Mouse (Mus musculus): ENCODE results near the gene Rab11fip3.
"Not testable (repeated sequence)": the region's sequence is repeated elsewhere in the genome, so short reads cannot be mapped to it uniquely, and the experiment has no call there.

Gene Rab11fip3

DNA sequence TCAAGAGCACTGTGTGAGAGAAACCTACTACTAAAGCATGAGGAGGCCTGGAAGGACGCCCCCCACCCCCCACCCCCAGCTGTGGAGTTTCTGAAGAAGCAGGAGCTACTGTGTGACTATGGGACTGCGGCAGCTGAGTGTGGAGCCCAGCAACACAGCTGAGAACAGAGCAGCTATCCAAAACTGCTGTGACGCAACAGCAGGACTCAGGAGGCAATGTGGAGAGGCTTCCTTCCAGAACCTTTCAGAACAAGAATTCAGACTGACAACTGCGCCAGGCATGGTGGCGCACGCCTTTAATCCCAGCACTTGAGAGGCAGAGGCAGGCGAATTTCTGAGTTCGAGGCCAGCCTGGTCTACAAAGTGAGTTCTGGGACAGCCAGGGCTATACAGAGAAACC lies 28.6 kb downstream of the Rab11fip3 start:
- in situ Hi-C loops (cut with MseI, MboI), result not testable (repeated sequence)

DNA sequence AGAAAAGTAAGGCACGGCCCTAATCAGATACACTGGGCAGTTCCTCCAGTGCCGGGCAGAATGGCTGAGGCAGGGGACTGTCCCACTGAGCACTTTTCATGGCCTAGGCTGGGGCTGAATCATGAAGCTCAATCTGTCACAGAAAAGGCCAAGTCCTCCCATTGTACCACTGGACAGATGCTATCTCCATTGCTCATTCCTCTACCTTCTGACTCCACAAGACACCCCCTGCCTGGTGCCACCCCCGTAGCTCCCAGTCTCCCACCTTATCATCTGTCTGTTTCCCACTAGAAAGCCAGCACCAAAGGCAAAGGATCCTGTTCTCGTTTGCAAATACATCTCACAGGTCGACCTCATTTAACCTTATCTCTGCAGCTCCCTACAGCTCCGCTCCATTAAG lies 37.3 kb downstream of the Rab11fip3 start:
- in situ Hi-C loops (cut with MseI, MboI), result no loop called here

- in situ Hi-C loops (cut with MseI, MboI), result no loop called here
These were observed 37.8 kb downstream of the Rab11fip3 start for GRCm38 (mm10) chr17:26031583-26031982.

DNA sequence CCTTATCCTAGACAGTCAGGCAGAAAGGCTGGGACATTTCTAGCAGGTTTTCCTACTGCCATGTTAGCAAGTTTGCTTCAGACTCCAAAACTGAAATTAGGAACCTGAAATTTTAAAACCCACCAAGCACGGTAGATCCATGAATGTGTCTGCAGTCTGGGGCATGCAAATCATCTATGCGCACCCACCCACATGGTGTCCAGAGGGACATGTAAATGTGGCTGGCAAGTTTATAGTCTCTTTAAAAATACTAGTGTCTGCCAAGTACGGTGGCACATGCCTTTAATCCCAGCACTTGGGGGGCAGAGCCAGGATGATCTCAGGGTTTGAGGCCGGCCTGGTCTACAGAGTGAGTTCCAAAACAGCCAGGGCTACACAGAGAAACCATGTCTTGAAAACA lies 41.1 kb downstream of the Rab11fip3 start:
- in situ Hi-C loops (cut with MseI, MboI), result no loop called here

DNA sequence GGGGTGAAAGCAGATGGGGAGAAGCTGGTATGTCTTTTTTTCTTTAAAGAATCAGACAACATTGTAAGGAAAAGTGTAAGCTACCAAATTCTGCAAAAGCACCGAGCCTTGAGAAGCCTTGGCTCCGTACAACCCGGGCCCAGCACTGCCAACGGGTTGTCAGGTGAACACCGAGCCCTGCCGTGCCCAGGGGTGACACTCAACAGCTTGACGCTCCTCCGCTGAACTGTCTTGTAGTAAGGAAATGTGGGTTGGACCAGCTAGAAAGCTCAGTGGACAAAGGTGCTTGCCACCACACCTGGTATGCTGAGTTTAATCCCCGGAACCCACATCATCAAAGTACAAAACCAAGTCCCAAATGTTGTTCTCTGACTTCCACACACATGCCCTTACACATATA lies 44.7 kb downstream of the Rab11fip3 start:
- in situ Hi-C loops (cut with MseI, MboI), result no loop called here

- in situ Hi-C loops (cut with MseI, MboI), result no loop called here
These were observed 45.4 kb downstream of the Rab11fip3 start for GRCm38 (mm10) chr17:26023966-26024365.

- in situ Hi-C loops (cut with MseI, MboI), result no loop called here
These were observed 46.2 kb downstream of the Rab11fip3 start for GRCm38 (mm10) chr17:26023181-26023580.

GRCm38 (mm10) chr17:26021728-26022341 lies 47.5 kb downstream of the Rab11fip3 start:
- in situ Hi-C loops (cut with MseI, MboI), result no loop called here

- in situ Hi-C loops (cut with MseI, MboI), result no loop called here
These were observed 48.5 kb downstream of the Rab11fip3 start for GRCm38 (mm10) chr17:26020848-26021347.

- in situ Hi-C loops (cut with MseI, MboI), result no loop called here
These were observed 51.0 kb downstream of the Rab11fip3 start for GRCm38 (mm10) chr17:26018388-26018787.

DNA sequence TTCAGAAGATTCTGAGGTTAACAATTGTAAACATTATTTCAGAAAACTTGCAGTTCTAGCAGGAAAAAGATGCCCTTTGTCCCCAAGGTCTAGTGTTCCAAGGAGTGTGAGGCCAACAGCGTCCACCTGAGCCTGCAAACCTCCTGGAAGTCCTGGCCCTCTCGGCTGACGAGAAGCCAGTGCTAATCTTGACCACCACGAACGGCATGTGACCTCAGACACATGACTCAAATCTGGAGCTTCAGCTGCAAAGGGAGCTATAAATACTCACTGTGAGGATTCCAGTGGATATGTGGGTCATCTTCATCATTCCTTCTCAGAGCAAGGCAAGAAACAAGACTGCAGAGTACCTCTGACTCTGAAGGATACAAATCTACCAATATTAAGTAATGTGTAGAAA lies 51.4 kb downstream of the Rab11fip3 start:
- in situ Hi-C loops (cut with MseI, MboI), result no loop called here

GRCm38 (mm10) chr17:26017021-26017420 lies 52.3 kb downstream of the Rab11fip3 start:
- in situ Hi-C loops (cut with MseI, MboI), result no loop called here

- in situ Hi-C loops (cut with MseI, MboI), result no loop called here
These were observed 55.6 kb downstream of the Rab11fip3 start for GRCm38 (mm10) chr17:26013711-26014110.

GRCm38 (mm10) chr17:26011841-26012460 lies 57.4 kb downstream of the Rab11fip3 start:
- in situ Hi-C loops (cut with MseI, MboI), result no loop called here

DNA sequence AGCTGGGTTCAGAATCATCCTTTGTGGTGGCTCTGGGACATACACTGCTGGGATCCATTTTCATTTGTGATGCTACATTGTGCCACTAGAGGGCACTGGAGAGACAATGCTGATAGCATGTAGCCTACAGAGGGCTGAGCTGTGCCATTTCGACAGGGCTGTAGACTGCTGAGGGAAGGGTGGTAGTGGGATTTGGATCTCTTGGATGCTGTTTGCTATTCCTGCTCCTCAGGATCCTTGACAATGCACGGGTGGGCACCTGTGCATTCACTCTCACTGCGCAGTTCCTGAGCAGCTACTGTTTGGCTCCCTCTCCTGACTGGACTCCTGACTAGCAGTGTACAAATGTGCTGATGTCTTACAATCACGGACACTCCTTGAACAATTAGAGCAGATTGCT lies 59.8 kb downstream of the Rab11fip3 start:
- in situ Hi-C loops (cut with MseI, MboI), result no loop called here

DNA sequence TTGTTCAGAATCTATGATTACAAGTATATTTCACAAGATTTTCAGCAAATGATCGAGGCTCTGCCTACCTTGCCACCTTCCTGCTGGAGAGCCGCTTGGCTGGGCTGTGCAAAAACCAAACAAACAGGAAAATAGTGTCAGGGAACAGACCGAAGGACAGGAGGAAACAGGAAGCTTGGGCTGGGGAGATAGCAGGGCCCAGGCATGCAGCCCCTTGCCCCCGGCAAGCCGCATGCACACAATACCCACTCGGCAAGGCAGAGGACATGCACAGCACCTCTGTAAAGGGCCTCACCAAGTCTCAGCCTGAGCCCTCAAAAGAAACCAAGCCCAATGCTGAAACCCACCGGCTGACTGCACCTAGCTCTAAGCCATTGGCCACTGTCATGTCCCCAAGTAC lies 60.6 kb downstream of the Rab11fip3 start:
- in situ Hi-C loops (cut with MseI, MboI), result no loop called here

DNA sequence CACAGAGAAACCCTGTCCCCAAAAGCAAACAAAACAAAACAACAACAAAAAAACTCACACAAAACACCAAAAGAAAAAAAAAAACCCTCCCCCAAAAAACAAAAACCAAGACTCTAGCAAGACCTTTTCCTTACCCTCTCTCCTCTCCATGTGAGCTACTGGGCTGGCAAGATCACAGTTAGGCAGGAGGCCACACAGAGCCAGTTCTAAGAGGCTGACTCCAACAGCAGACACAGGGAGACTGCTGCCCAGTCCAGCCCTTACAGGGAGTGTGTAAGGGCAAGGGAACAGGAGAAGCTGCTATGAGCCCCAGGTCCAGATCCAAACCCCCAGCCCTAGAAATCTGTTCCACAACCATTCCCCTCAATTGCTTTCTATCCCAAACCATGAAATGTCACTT lies 61.0 kb downstream of the Rab11fip3 start:
- in situ Hi-C loops (cut with MseI, MboI), result no loop called here

DNA sequence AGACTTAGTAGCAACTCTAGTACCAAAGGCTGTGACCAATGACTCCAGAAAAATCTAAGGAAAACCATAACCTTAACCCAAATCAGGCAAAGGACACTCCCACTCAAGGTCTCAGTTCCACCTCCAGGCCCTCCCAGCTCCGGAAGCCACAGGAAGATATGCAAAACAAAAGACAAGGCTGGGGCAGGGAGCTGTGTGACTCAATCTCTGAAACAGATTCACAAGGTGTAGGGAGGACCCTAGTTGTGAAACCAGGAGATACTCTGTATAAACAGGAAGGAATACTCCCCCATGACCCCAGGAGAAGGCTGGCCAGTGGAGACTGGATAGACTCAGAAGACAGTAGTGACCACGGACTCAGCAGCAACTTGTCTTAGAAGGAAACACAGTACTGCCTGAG lies 61.7 kb downstream of the Rab11fip3 start:
- in situ Hi-C loops (cut with MseI, MboI), result no loop called here

GRCm38 (mm10) chr17:26005731-26006450 lies 63.5 kb downstream of the Rab11fip3 start:
- in situ Hi-C loops (cut with MseI, MboI), result no loop called here

GRCm38 (mm10) chr17:26004711-26005110 lies 64.6 kb downstream of the Rab11fip3 start:
- in situ Hi-C loops (cut with MseI, MboI), result no loop called here

DNA sequence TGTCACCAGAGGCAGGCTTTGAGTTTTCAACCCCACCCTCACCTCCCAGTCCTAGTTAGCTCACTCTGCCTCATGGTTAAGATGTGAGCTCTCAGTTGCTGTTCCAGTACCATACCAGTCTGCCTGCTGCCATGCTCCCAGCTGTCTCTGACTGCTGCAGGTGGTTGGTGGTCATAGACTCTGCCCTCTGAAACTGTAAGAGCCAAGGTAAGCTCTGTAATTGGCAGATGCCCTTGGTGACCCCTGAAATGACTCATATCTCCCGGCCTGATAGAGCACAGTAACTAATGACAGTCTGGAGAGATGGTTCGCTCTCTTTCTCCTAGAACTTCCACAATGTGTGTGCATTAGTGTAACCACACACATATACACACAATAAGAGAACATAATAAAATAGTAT lies 65.5 kb downstream of the Rab11fip3 start:
- in situ Hi-C loops (cut with MseI, MboI), result no loop called here

- in situ Hi-C loops (cut with MseI, MboI), result no loop called here
These were observed 70.9 kb downstream of the Rab11fip3 start for GRCm38 (mm10) chr17:25998425-25998824.

DNA sequence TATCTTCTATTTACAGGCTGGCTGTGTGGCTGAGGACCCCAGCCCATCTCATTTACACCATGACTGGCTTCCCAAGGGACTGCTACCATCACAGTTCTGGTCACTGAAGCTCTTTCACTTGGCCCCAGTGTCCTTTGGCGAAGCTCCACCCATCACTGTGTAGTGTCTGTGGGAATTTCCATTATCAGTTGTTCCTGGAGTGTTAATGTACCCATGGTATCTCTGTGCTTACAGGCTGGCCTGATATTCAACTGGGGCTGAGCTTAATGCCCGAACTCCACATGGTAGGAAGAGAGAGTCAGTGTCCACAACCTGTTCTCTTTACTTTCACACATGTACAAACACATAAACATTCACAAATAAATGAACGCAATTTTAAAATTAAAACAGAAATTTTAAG lies 75.9 kb downstream of the Rab11fip3 start:
- in situ Hi-C loops (cut with MseI, MboI), result no loop called here
